Mouse (Mus musculus): ENCODE data around the gene Prpf31. TPM values are rescaled to one million over a fixed set of nuclear protein-coding genes. Genes with fewer than 3 reads are reported as not detected.

Prpf31 gene
- polyA plus RNA-seq, 1 experiment from 2014 or later, result 79.4 TPM

- H3K27ac ChIP-seq (ENCODE audit: low read length), result peak overlapping the region; percentile 93; the same call in 1 of the 2 replicates
- ATAC-seq (ENCODE audit: insufficient read depth, low FRiP score), result no peak
- H3K4me2 ChIP-seq (ENCODE audit: low read depth, low read length), result peak overlapping the region; percentile 64
- WGBS, result 21% methylated on average over 3 of the region's 3 CpGs
- H3K27me3 ChIP-seq (ENCODE audit: control insufficient read depth, insufficient read depth, low read length), result no peaks in the 10 kb centered on the region
- peak overlapping the region; percentile 88 for H3K9ac ChIP-seq (ENCODE audit: low read length)
- H3K4me1 ChIP-seq (ENCODE audit: control insufficient read depth, insufficient read depth, low read length), result peaks cover 17% of the 10 kb centered on the region
- H3K9me3 ChIP-seq (replicated peaks; ENCODE audit: control insufficient read depth, low read length), result no peaks in the 10 kb centered on the region
- peak overlapping the region; percentile 81 for H3K4me3 ChIP-seq (replicated peaks; ENCODE audit: low read length)
- H3K36me3 ChIP-seq (ENCODE audit: control insufficient read depth, insufficient read depth, low read length), result no peaks in the 10 kb centered on the region
These were observed 62.1 kb downstream of the Prpf31 start for GRCm38 (mm10) chr7:3691919-3692318.

Small RNA genes lying within 50 kb of the gene (microRNA-seq; reads per million reads assigned to microRNA genes)
- gene Gm25100, result not detected
- gene Mir3572, result 2.6 reads per million, percentile 14 among the genes with 10 or more reads in this experiment

Other genes starting within 250 kb of the Prpf31 start
- 0.74 and 1.1 TPM in 2 replicates for gene Cacng8, start 239.3 kb upstream of the Prpf31 start, polyA plus RNA-seq (2015; fragmentation: Nextera tagmentation; extraction: Ambion mirVana)
- gene Cacng6, start 205.8 kb upstream of the Prpf31 start, polyA plus RNA-seq (2015; fragmentation: Nextera tagmentation; extraction: Ambion mirVana), result 0.19 and 3.0 TPM in 2 replicates
- 0.47 and 0.49 TPM in 2 replicates for gene Tarm1, start 127.4 kb upstream of the Prpf31 start, polyA plus RNA-seq (2015; fragmentation: Nextera tagmentation; extraction: Ambion mirVana)
- 0.12 TPM in 2 replicates for gene Oscar, start 13.8 kb upstream of the Prpf31 start, polyA plus RNA-seq (2015; fragmentation: Nextera tagmentation; extraction: Ambion mirVana)
- 457 and 491 TPM in 2 replicates for gene Ndufa3, start 12.6 kb upstream of the Prpf31 start, polyA plus RNA-seq (2015; fragmentation: Nextera tagmentation; extraction: Ambion mirVana)
- 17.7 and 19.0 TPM in 2 replicates for gene Tfpt, start 56 bp upstream of the Prpf31 start, polyA plus RNA-seq (2015; fragmentation: Nextera tagmentation; extraction: Ambion mirVana)
- 43.0 and 44.5 TPM in 2 replicates for gene Cnot3, start 15.3 kb downstream of the Prpf31 start, polyA plus RNA-seq (2015; fragmentation: Nextera tagmentation; extraction: Ambion mirVana)
- 12.0 and 14.3 TPM in 2 replicates for gene Leng1, start 35.9 kb downstream of the Prpf31 start, polyA plus RNA-seq (2015; fragmentation: Nextera tagmentation; extraction: Ambion mirVana)
- 76.9 and 96.7 TPM in 2 replicates for gene Tmc4, start 47.6 kb downstream of the Prpf31 start, polyA plus RNA-seq (2015; fragmentation: Nextera tagmentation; extraction: Ambion mirVana)
- gene Tsen34, start 62.9 kb downstream of the Prpf31 start, polyA plus RNA-seq (2015; fragmentation: Nextera tagmentation; extraction: Ambion mirVana), result 184 and 194 TPM in 2 replicates
- 44.5 and 48.6 TPM in 2 replicates for gene Mboat7, start 63.5 kb downstream of the Prpf31 start, polyA plus RNA-seq (2015; fragmentation: Nextera tagmentation; extraction: Ambion mirVana)
- 1,206 and 1,366 TPM in 2 replicates for gene Rps9, start 74.0 kb downstream of the Prpf31 start, polyA plus RNA-seq (2015; fragmentation: Nextera tagmentation; extraction: Ambion mirVana)
- gene Pirb, start 90.4 kb downstream of the Prpf31 start, polyA plus RNA-seq (2015; fragmentation: Nextera tagmentation; extraction: Ambion mirVana), result 2.5 and 3.0 TPM in 2 replicates
- not detected in 2 replicates for gene Gm15448, start 195.7 kb downstream of the Prpf31 start, polyA plus RNA-seq (2015; fragmentation: Nextera tagmentation; extraction: Ambion mirVana)
- 0.66 and 0.80 TPM in 2 replicates for gene Pira2, start 215.1 kb downstream of the Prpf31 start, polyA plus RNA-seq (2015; fragmentation: Nextera tagmentation; extraction: Ambion mirVana)

All from stomach, embryonic 16.5 days (tissue).